Mouse (Mus musculus): ENCODE results near the gene Rnf167. TPM values are rescaled to one million over a fixed set of nuclear protein-coding genes. Genes with fewer than 3 reads are reported as not detected.
A peak's percentile ranks its signal among the peaks of the same experiment; 100 is the strongest.

Rnf167 gene
- polyA plus RNA-seq (2012; fragmentation: generic; extraction: Trizol): 16.7 TPM

- Histone ChIP-seq H3ac (ENCODE audit: control insufficient read depth, insufficient read length) (peak within 1 kb of the TSS; percentile 62), H3K4me3 (peak within 1 kb of the TSS; percentile 62), H3K4me2 (ENCODE audit: low read depth) (peak within 1 kb of the TSS; percentile 95), H3K27me3 (ENCODE audit: control insufficient read depth, insufficient read depth, insufficient read length) (no peaks in the 10 kb centered on the region), H3K79me2 (ENCODE audit: control insufficient read depth, insufficient read depth) (peaks cover 39% of the 10 kb centered on the region), H3K36me3 (ENCODE audit: control insufficient read depth, insufficient read depth) (peaks cover 35% of the 10 kb centered on the region)
- peak in 2 of 3 experiments; percentile 46 for TF ChIP-seq MYOG (IDR thresholded peaks at IDR 0.05; ENCODE audit: control insufficient read depth in 1 of 3, insufficient read depth in 1 of 3, insufficient read length in 2 of 3, low read depth in 2 of 3)
- TF ChIP-seq POLR2A (IDR thresholded peaks at IDR 0.05; ENCODE audit: insufficient read length, low read depth): peak; percentile 95
- TF ChIP-seq MYOD1 (IDR thresholded peaks at IDR 0.05; ENCODE audit: control insufficient read depth in 1 of 3, insufficient read length in 2 of 3, low read depth in 2 of 3): peak in 1 of 3 experiments; percentile 35
- no peak for TF ChIP-seq SRF (IDR thresholded peaks at IDR 0.05; ENCODE audit: control insufficient read depth, insufficient read length, low read depth)
- peak; percentile 89 for TF ChIP-seq POLR2AphosphoS2 (IDR thresholded peaks at IDR 0.05; ENCODE audit: insufficient read length, low read depth)
These were observed at the start of gene Rnf167, which contains the start of gene Slc25a11 for GRCm38 (mm10) chr11:70646691-70647650. TSS of gene Rnf167 (plus strand) at chr11:70647235. TSS of gene Slc25a11 (minus strand) at chr11:70647479.

- Histone ChIP-seq H3ac (ENCODE audit: control insufficient read depth, insufficient read length) (no peak overlapping the region), H3K36me3 (ENCODE audit: control insufficient read depth, insufficient read depth) (peaks cover 4% of the 10 kb centered on the region), H3K4me3 (no peak overlapping the region), H3K4me2 (ENCODE audit: low read depth) (no peak overlapping the region), H3K27me3 (ENCODE audit: control insufficient read depth, insufficient read depth, insufficient read length) (no peaks in the 10 kb centered on the region), H3K79me2 (ENCODE audit: control insufficient read depth, insufficient read depth) (no peaks in the 10 kb centered on the region)
- no peak for TF ChIP-seq MAX (IDR thresholded peaks at IDR 0.05; ENCODE audit: low read depth)
- no peak for TF ChIP-seq SRF (IDR thresholded peaks at IDR 0.05; ENCODE audit: control insufficient read depth, insufficient read length, low read depth)
- TF ChIP-seq REST (IDR thresholded peaks at IDR 0.05; ENCODE audit: insufficient read depth, insufficient read length): no peak
- no peak for TF ChIP-seq TCF3 (IDR thresholded peaks at IDR 0.05; ENCODE audit: insufficient read length, low read depth)
- no peak for TF ChIP-seq CEBPB (IDR thresholded peaks at IDR 0.05; ENCODE audit: insufficient read depth, poor library complexity, severe bottlenecking)
- no peak for TF ChIP-seq TCF12 (IDR thresholded peaks at IDR 0.05; ENCODE audit: insufficient read depth, poor library complexity, severe bottlenecking)
- no peak for TF ChIP-seq E2F4 (IDR thresholded peaks at IDR 0.05; ENCODE audit: insufficient read depth)
- TF ChIP-seq MYOD1 (IDR thresholded peaks at IDR 0.05; ENCODE audit: control insufficient read depth in 1 of 3, insufficient read length in 2 of 3, low read depth in 2 of 3): no peak
- no peak for TF ChIP-seq USF1 (IDR thresholded peaks at IDR 0.05; ENCODE audit: low read depth)
- TF ChIP-seq POLR2AphosphoS2 (IDR thresholded peaks at IDR 0.05; ENCODE audit: insufficient read length, low read depth): no peak
- TF ChIP-seq MYOG (IDR thresholded peaks at IDR 0.05; ENCODE audit: control insufficient read depth in 1 of 3, insufficient read depth in 1 of 3, insufficient read length in 2 of 3, low read depth in 2 of 3): no peak
- TF ChIP-seq POLR2A (IDR thresholded peaks at IDR 0.05; ENCODE audit: insufficient read length, low read depth): no peak
These were observed 49.7 kb upstream of the Rnf167 start for GRCm38 (mm10) chr11:70597301-70597700.

- TF ChIP-seq USF1 (IDR thresholded peaks at IDR 0.05; ENCODE audit: low read depth) (no peak), MAX (IDR thresholded peaks at IDR 0.05; ENCODE audit: low read depth) (no peak), TCF3 (IDR thresholded peaks at IDR 0.05; ENCODE audit: insufficient read length, low read depth) (no peak), REST (IDR thresholded peaks at IDR 0.05; ENCODE audit: insufficient read depth, insufficient read length) (no peak), E2F4 (IDR thresholded peaks at IDR 0.05; ENCODE audit: insufficient read depth) (no peak), CEBPB (IDR thresholded peaks at IDR 0.05; ENCODE audit: insufficient read depth, poor library complexity, severe bottlenecking) (no peak), SRF (IDR thresholded peaks at IDR 0.05; ENCODE audit: control insufficient read depth, insufficient read length, low read depth) (no peak), POLR2AphosphoS2 (IDR thresholded peaks at IDR 0.05; ENCODE audit: insufficient read length, low read depth) (no peak)
- peaks cover 4% of the 10 kb centered on the region for H3K36me3 ChIP-seq (ENCODE audit: control insufficient read depth, insufficient read depth)
- H3K27me3 ChIP-seq (ENCODE audit: control insufficient read depth, insufficient read depth, insufficient read length): no peaks in the 10 kb centered on the region
- no peaks in the 10 kb centered on the region for H3K79me2 ChIP-seq (ENCODE audit: control insufficient read depth, insufficient read depth)
- no peak overlapping the region for H3K4me3 ChIP-seq
- H3ac ChIP-seq (ENCODE audit: control insufficient read depth, insufficient read length): no peak overlapping the region
- no peak overlapping the region for H3K4me2 ChIP-seq (ENCODE audit: low read depth)
These were observed 48.5 kb upstream of the Rnf167 start for GRCm38 (mm10) chr11:70598451-70598953.

GRCm38 (mm10) chr11:70605024-70605566 lies 41.9 kb upstream of the Rnf167 start:
- no peak overlapping the region for H3K4me2 ChIP-seq (ENCODE audit: low read depth)
- no peaks in the 10 kb centered on the region for H3K79me2 ChIP-seq (ENCODE audit: control insufficient read depth, insufficient read depth)
- no peak overlapping the region for H3ac ChIP-seq (ENCODE audit: control insufficient read depth, insufficient read length)
- H3K27me3 ChIP-seq (ENCODE audit: control insufficient read depth, insufficient read depth, insufficient read length): no peaks in the 10 kb centered on the region
- TF ChIP-seq POLR2AphosphoS2 (IDR thresholded peaks at IDR 0.05; ENCODE audit: insufficient read length, low read depth) (no peak), MYOD1 (IDR thresholded peaks at IDR 0.05; ENCODE audit: control insufficient read depth in 1 of 3, insufficient read length in 2 of 3, low read depth in 2 of 3) (no peak), TCF3 (IDR thresholded peaks at IDR 0.05; ENCODE audit: insufficient read length, low read depth) (no peak), REST (IDR thresholded peaks at IDR 0.05; ENCODE audit: insufficient read depth, insufficient read length) (no peak)
- no peak overlapping the region for H3K4me3 ChIP-seq
- peaks cover 4% of the 10 kb centered on the region for H3K36me3 ChIP-seq (ENCODE audit: control insufficient read depth, insufficient read depth)

Measured in myocyte (in vitro differentiated cells).